Mouse (Mus musculus) C2C12 (cell line): ENCODE results near the gene Epha7. TPM values are rescaled to one million over a fixed set of nuclear protein-coding genes. Genes with fewer than 3 reads are reported as not detected.

Experiments used
- H3K27me3 ChIP-seq: one replicate; pipeline ENCODE4 v1.6.1; 2011; ENCODE audit not compliant: control insufficient read depth, insufficient read depth, insufficient read length
- H3K36me3 ChIP-seq: one replicate; pipeline ENCODE4 v1.6.1; 2011; ENCODE audit not compliant: control insufficient read depth, insufficient read depth
- H3K4me3 ChIP-seq: one replicate; pipeline ENCODE4 v1.5.1; 2011; ENCODE audit warnings: mild to moderate bottlenecking, control low read depth; ENCODE audit not compliant: poor library complexity, insufficient read depth, severe bottlenecking
- H3K79me2 ChIP-seq: one replicate; pipeline ENCODE4 v1.6.1; 2011; ENCODE audit not compliant: control insufficient read depth, insufficient read depth
- H3K79me3 ChIP-seq: one replicate; pipeline ENCODE4 v1.6.1; 2011; ENCODE audit warnings: low read depth, control low read depth
- H3ac ChIP-seq: one replicate; pipeline ENCODE3; 2011; ENCODE audit warnings: low read depth; ENCODE audit not compliant: control insufficient read depth, insufficient read length
- CEBPB ChIP-seq: IDR thresholded peaks from one replicate; pipeline ENCODE4 v1.6.1; 2011; ENCODE audit warnings: low read depth, mild to moderate bottlenecking, control low read depth, moderate library complexity
- CTCF ChIP-seq: IDR thresholded peaks from one replicate; pipeline ENCODE4 v1.5.1; 2011; ENCODE audit not compliant: control insufficient read depth, insufficient read depth, insufficient read length
- FOSL1 ChIP-seq: IDR thresholded peaks from one replicate; pipeline ENCODE4 v1.8.0; 2011; ENCODE audit warnings: mild to moderate bottlenecking, low read length; ENCODE audit not compliant: poor library complexity, insufficient read depth, severe bottlenecking
- MAX ChIP-seq: IDR thresholded peaks from one replicate; pipeline ENCODE4 v1.6.1; 2011; ENCODE audit warnings: mild to moderate bottlenecking, control low read depth
- MYOD1 ChIP-seq: IDR thresholded peaks from one replicate; pipeline ENCODE4 v1.6.1; 2011; ENCODE audit warnings: low read depth; ENCODE audit not compliant: control insufficient read depth, insufficient read length
- MYOG ChIP-seq: IDR thresholded peaks from one replicate; pipeline ENCODE4 v1.6.1; 2011; ENCODE audit not compliant: control insufficient read depth, insufficient read length; ENCODE audit errors: extremely low read depth
- USF1 ChIP-seq: IDR thresholded peaks from one replicate; pipeline ENCODE4 v1.6.1; 2011; ENCODE audit warnings: low read depth, mild to moderate bottlenecking, control low read depth, moderate library complexity
- polyA plus RNA-seq: library from polyadenylated mRNA; unstranded; fragments of >200 nt; fragmentation: generic; extraction: Trizol; gene quantifications from one replicate; pipeline ENCODE4 v1.2.1, GENCODE M21; 2012; ENCODE audit warnings: missing spikeins

Epha7 gene
- polyA plus RNA-seq, 1 experiment = 1.8 TPM

GRCm38 (mm10) chr4:28934802-28935201 lies 121.9 kb downstream of the Epha7 start:
- Histone ChIP-seq H3K36me3 (no peaks in the 10 kb centered on the region), H3K4me3 (no peak overlapping the region), H3K79me2 (no peaks in the 10 kb centered on the region), H3ac (no peak overlapping the region), H3K79me3 (no peaks in the 10 kb centered on the region), H3K27me3 (no peaks in the 10 kb centered on the region)
- TF ChIP-seq MYOD1 (no peak), USF1 (no peak), MYOG (no peak)

DNA sequence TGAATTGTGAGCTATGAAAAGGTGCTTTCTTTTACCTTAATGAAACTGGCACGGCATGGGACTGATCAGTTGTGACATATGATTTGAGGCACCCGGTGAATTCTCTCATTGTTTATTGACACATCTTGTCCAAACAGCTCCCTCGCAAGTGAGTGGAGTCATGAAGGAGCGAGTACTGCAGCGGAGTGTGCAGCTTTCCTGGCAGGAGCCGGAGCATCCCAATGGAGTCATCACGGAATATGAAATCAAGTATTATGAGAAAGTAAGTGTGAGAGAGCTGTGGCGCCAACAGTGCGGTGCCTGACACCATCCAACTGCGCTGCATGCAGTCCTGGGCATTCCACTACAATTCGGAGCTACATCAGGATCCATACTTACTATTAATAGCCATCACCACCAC lies 122.6 kb downstream of the Epha7 start:
- no peaks in the 10 kb centered on the region for H3K27me3 ChIP-seq
- no peaks in the 10 kb centered on the region for H3K36me3 ChIP-seq
- H3K79me2 ChIP-seq = no peaks in the 10 kb centered on the region
- H3K4me3 ChIP-seq = no peak overlapping the region
- H3K79me3 ChIP-seq = no peaks in the 10 kb centered on the region
- TF ChIP-seq USF1 (no peak), CEBPB (no peak), MYOD1 (no peak), MAX (no peak), CTCF (no peak), FOSL1 (no peak), MYOG (no peak)
- no peak overlapping the region for H3ac ChIP-seq

DNA sequence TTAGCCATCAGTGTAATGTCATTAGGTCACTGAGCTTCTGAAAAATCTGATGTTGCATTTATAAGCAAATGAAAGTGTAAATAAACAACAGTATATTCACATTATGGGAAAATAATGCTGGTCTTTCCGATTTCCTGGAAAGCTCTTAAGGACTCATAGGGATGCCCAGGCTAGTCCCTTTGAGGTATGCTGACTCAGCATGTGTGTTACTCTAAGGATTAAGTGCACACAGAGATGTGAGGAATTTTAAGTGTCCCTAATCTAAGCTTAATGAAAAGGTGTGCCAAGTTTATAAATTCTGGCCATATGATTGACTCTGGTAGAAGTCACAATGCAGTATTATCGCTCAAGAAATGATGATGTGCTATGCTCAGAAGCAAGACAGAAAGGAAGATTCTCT lies 127.8 kb downstream of the Epha7 start:
- Histone ChIP-seq H3K27me3 (no peaks in the 10 kb centered on the region), H3ac (no peak overlapping the region), H3K36me3 (no peaks in the 10 kb centered on the region), H3K4me3 (no peak overlapping the region), H3K79me3 (no peaks in the 10 kb centered on the region), H3K79me2 (no peaks in the 10 kb centered on the region)
- TF ChIP-seq FOSL1 (no peak), CEBPB (no peak), MAX (no peak), CTCF (no peak)

DNA sequence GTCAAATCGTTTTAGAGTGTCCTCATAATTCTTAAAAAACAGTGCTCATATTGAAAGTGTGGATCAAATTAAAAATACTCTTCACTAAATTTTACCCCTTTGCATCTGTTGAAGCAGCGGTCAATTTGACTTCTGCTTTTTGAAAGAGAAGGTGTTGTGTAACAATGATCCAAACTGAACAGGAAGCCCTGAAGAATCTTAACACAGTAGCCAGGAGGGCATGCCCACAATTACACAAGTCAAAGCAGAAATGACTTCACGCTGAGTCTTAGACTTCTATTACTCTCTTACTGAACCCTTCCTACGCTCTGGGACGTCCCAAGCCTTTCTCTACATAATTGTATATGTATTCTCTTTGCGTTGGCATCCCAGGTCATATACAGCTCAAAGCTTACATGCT lies 131.3 kb downstream of the Epha7 start:
- TF ChIP-seq MYOG = no peak
- TF ChIP-seq FOSL1 = no peak
- no peak for TF ChIP-seq USF1
- no peak for TF ChIP-seq CEBPB
- TF ChIP-seq CTCF = no peak
- TF ChIP-seq MYOD1 = no peak
- no peak for TF ChIP-seq MAX
- no peak overlapping the region for H3ac ChIP-seq
- no peaks in the 10 kb centered on the region for H3K79me2 ChIP-seq
- no peaks in the 10 kb centered on the region for H3K79me3 ChIP-seq
- H3K36me3 ChIP-seq = no peaks in the 10 kb centered on the region
- H3K4me3 ChIP-seq = no peak overlapping the region
- H3K27me3 ChIP-seq = no peaks in the 10 kb centered on the region

- Histone ChIP-seq H3K36me3 (no peaks in the 10 kb centered on the region), H3K4me3 (no peak overlapping the region), H3K79me2 (no peaks in the 10 kb centered on the region), H3ac (no peak overlapping the region), H3K27me3 (no peaks in the 10 kb centered on the region), H3K79me3 (no peaks in the 10 kb centered on the region)
- no peak for TF ChIP-seq FOSL1
- no peak for TF ChIP-seq CEBPB
- TF ChIP-seq CTCF = no peak
- no peak for TF ChIP-seq MYOG
- no peak for TF ChIP-seq MAX
- no peak for TF ChIP-seq MYOD1
- TF ChIP-seq USF1 = no peak
Observed at GRCm38 (mm10) chr4:28960889-28961560, 148.1 kb downstream of the Epha7 start.

- Histone ChIP-seq H3K79me2 (no peaks in the 10 kb centered on the region), H3ac (no peak overlapping the region), H3K4me3 (no peak overlapping the region), H3K79me3 (no peaks in the 10 kb centered on the region), H3K36me3 (no peaks in the 10 kb centered on the region), H3K27me3 (no peaks in the 10 kb centered on the region)
- TF ChIP-seq MAX (no peak), CTCF (no peak), USF1 (no peak), CEBPB (no peak), MYOD1 (no peak), MYOG (no peak), FOSL1 (no peak)
Observed at GRCm38 (mm10) chr4:28967584-28968315, 154.8 kb downstream of the Epha7 start.
